Mouse (Mus musculus): Measurements from ENCODE around the gene Rbfox3.
"Not testable (repeated sequence)": the region's sequence is repeated elsewhere in the genome, so short reads cannot be mapped to it uniquely, and the experiment has no call there.

The Rbfox3 gene

GRCm38 (mm10) chr11:118811404-118811803 lies 100.0 kb downstream of the Rbfox3 start:
- DNase-seq, result no peak

GRCm38 (mm10) chr11:118807511-118807910 lies 103.9 kb downstream of the Rbfox3 start:
- no peak for DNase-seq

GRCm38 (mm10) chr11:118794856-118795602 lies 116.4 kb downstream of the Rbfox3 start:
- peak; percentile 61 to 71 for DNase-seq

GRCm38 (mm10) chr11:118793639-118794021 lies 117.8 kb downstream of the Rbfox3 start:
- no peak for DNase-seq

- no peak for DNase-seq
Observed at GRCm38 (mm10) chr11:118792916-118793638, 118.3 kb downstream of the Rbfox3 start.

- DNase-seq, result no peak
Observed at GRCm38 (mm10) chr11:118792163-118792915, 119.1 kb downstream of the Rbfox3 start.

GRCm38 (mm10) chr11:118791391-118791790 lies 120.0 kb downstream of the Rbfox3 start:
- DNase-seq, result no peak

GRCm38 (mm10) chr11:118788091-118788490 lies 123.3 kb downstream of the Rbfox3 start:
- DNase-seq, result no peak

GRCm38 (mm10) chr11:118782677-118783076 lies 128.7 kb downstream of the Rbfox3 start:
- no peak for DNase-seq

- DNase-seq, result peak; percentile 66 to 69
Observed at GRCm38 (mm10) chr11:118775753-118776152, 135.6 kb downstream of the Rbfox3 start.

GRCm38 (mm10) chr11:118774777-118775176 lies 136.6 kb downstream of the Rbfox3 start:
- not testable (repeated sequence) for DNase-seq

- no peak for DNase-seq
Observed at GRCm38 (mm10) chr11:118773076-118773583, 138.3 kb downstream of the Rbfox3 start.

- DNase-seq, result no peak
Observed at GRCm38 (mm10) chr11:118771358-118771757, 140.0 kb downstream of the Rbfox3 start.

GRCm38 (mm10) chr11:118770789-118771188 lies 140.6 kb downstream of the Rbfox3 start:
- no peak for DNase-seq

- DNase-seq, result no peak
Observed at GRCm38 (mm10) chr11:118769542-118769941, 141.9 kb downstream of the Rbfox3 start.

- DNase-seq, result no peak
Observed at GRCm38 (mm10) chr11:118768441-118768840, 143.0 kb downstream of the Rbfox3 start.

- no peak for DNase-seq
Observed at GRCm38 (mm10) chr11:118767411-118767810, 144.0 kb downstream of the Rbfox3 start.

- no peak for DNase-seq
Observed at GRCm38 (mm10) chr11:118760296-118760988, 151.0 kb downstream of the Rbfox3 start.

- DNase-seq, result no peak
Observed at GRCm38 (mm10) chr11:118759228-118759627, 152.2 kb downstream of the Rbfox3 start.

- DNase-seq, result no peak
Observed at GRCm38 (mm10) chr11:118758277-118758990, 153.0 kb downstream of the Rbfox3 start.

GRCm38 (mm10) chr11:118757488-118757887 lies 153.9 kb downstream of the Rbfox3 start:
- DNase-seq, result no peak

GRCm38 (mm10) chr11:118755003-118755402 lies 156.4 kb downstream of the Rbfox3 start:
- no peak for DNase-seq

Data from kidney, postnatal 4 days (tissue).